ENCODE assay signal across 9 mouse cellular contexts in genomic region chr15:88502311-88502710, GRCm38 (mm10).
A peak's percentile ranks its signal among the peaks of the same experiment; 100 is the strongest.
DNase-seq lines count a peak whose midpoint lies in the region.
"Had no signal": no experiment of that assay in that cellular context is flagged by ENCODE, and none has a peak within 500 bp of the region (broad histone marks: within the 10 kb centered on the region; RNA-seq: fewer than 3 reads in every experiment).

No protein-coding gene starts in this region.

- peak; percentile 36 for DNase-seq in cerebellum, adult 9-10 months
- no peak for DNase-seq in cerebellum, adult 11 months
- DNase-seq in right cerebral cortex, adult 18-20 months, result peak; percentile 10
- no peak for DNase-seq in right cerebral cortex, postnatal 36 days (ENCODE audit: low spot score in 2 of 2)
- peak; percentile 74 to 75 for DNase-seq in adrenal gland, postnatal 36 days
- DNase-seq in ovary, postnatal 36 days (ENCODE audit: low spot score), result no peak
- DNase-seq in left cerebral cortex, postnatal 10 days (ENCODE audit: extremely low spot score in 1 of 2, low spot score in 2 of 2), result no peak
- DNase-seq: spleen, adult 18-20 months; thymus, postnatal 14 days had no signal

- intact Hi-C loops in left cerebral cortex, postnatal 10 days (cut with DNase I), result no loop called here

Comparison
In these comparisons a context has a peak if more than half of its experiments do, and no peak if none do; other contexts are left out.
1. DNase-seq: peak in cerebellum, adult 9-10 months (single experiment), right cerebral cortex, adult 18-20 months (single experiment) and adrenal gland, postnatal 36 days (2 of 2); none in cerebellum, adult 11 months (single experiment), right cerebral cortex, postnatal 36 days (0 of 2), ovary, postnatal 36 days (single experiment) and left cerebral cortex, postnatal 10 days (0 of 2).